Mouse (Mus musculus): ENCODE measurements around the gene Sirt3.

Sirt3 gene

GRCm38 (mm10) chr7:140848591-140848990, 33.5 kb downstream of the Sirt3 start:
- DNase-seq (ENCODE audit: low read depth) = no peak

DNA sequence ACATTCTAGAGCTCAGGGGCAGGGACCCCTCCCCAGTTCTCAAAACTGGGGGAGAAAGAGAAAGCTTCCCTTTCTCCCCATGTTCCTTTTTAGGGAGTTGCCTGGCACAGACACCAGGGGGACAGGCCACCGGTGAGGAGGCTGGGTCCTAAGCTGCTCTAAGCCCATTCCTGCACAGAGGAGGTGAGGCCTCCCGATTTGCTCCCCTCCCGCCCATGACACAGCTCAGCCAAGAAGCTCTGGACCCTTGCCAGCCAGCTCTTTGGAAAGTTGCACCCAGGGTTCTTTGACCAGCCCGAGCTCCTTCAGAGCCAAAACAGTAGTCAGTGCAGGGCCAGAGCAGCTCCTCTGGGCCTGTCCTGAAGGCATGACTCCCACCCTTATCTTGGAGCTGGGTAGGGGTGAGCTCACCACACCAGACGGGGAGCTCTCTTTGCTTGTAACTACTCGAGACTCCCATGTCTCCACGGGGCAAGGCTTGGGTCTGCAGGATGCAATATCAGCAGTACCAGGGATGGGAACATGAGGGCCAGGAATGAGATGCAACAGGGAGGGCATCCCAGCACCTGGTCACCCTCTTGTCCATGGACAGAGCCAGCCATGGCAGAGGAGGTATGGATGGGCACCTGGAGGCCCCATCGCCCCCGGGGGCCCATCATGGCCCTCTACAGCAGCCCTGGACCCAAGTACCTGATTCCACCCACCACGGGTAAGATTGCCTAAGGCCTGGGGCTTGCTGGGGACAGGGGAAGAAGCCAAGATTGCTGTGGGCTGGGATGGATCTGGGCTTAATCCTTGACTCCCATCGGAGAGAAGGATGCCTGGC, 34.1 kb downstream of the Sirt3 start, which contains the start of gene Odf3:
Gene Odf3 (plus strand): TSS at position 51 of the 826 bp plus-strand sequence.
- DNase-seq (ENCODE audit: low read depth) = no peak

DNA sequence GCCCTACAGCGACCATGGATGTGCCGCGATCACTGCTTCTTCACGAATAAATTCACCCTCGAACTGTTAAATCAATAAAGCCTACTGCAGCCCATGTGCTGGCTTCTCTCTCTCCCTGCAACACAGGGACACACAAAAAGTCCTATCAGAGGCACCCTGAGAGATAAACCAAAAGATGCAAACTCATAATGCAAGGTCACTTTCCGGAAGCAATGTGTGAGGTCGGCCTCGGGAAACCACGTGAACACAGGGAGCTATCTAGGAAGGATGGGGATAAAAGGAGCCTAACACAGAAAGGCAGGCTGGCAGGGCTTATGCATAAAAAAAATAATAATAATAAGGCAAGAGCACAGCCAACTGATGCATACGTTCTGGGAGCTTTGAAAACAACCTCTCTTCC, 35.4 kb downstream of the Sirt3 start:
- peak; percentile 59 for DNase-seq (ENCODE audit: low read depth)

DNA sequence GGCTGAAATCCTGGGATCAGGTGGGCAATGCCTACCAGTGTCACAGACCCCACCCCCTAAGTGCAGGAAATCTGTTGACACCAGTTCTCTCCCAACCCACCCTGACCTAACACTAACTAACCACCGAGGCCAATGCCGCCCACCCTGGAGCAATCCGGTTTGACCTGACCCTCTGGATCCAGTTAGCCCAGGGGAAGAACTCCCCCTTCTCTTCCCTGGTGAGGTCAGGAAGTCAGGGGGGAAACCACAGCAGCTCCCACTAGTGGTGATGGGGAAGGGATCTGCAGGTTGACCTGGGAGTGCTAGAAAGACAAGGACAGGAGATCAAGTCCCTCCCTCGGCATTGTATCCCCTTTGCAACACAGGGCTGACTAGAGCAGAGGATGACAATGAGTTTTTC, 36.4 kb downstream of the Sirt3 start:
- no peak for DNase-seq (ENCODE audit: low read depth)

- DNase-seq (ENCODE audit: low read depth) = peak; percentile 89
Measured at GRCm38 (mm10) chr7:140844905-140845665, 37.0 kb downstream of the Sirt3 start, which contains the start of gene Scgb1c1. Scgb1c1 (plus strand) TSS chr7:140845547.

DNA sequence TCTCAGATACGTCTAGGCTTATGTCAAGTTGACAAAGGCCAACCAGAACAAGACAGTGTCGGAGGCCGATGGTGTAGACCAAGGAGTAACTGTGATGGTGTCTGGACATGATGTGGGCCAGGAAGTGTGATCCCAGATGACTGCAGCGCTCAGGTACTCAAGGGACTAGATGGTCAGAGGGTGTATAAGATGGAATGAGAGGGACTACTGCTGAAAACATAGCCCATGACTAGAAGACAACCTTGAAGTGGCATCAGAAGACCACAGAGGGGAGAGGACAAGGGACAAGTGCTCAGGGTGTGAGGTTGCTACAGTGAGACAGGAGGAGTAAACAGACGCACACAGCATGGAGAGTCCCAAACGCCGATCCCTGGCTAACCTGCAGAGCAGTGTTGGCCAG, 38.3 kb downstream of the Sirt3 start:
- DNase-seq (ENCODE audit: low read depth) = no peak

- DNase-seq (ENCODE audit: low read depth) = peak; percentile 35
Measured at GRCm38 (mm10) chr7:140840750-140841735, 41.1 kb downstream of the Sirt3 start.

DNA sequence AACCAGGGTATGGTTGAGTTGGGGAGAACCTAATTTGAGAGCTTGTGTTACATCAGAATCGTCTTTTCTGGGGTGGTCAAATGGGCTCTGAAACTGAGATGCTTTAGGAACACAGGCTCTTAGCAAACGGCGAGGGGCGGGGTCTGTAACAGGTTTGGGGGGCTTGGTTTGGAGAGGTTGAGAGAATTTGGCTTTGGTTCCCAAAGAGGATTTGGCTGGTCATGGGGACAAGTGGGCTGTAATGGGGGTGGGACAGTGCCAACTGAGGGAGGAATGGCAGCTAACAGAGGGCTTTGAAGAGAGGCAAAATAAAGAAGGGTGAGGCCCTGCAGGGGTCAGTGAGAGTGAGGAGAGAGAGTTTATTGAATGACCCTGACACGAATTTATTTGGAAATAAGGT, 42.6 kb downstream of the Sirt3 start:
- DNase-seq (ENCODE audit: low read depth) = no peak

- DNase-seq (ENCODE audit: low read depth) = no peak
Measured at GRCm38 (mm10) chr7:140836243-140837115, 45.6 kb downstream of the Sirt3 start.

DNA sequence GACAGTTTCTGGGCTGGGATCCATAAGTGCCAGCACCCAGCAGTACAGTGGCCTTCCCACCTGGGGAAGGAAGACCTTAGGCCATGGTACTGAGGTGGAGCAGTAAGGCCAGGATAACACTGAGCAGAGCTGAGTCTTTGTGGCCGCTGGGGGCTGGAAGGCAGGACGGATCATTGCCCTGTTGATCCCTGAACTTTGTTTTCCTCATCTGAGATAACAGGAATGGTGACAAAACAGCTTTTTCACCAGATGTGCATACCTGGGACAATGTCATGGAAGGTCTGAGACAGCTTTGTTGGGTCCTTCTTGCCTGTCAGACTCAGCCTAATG, 46.4 kb downstream of the Sirt3 start:
- DNase-seq (ENCODE audit: low read depth) = no peak

GRCm38 (mm10) chr7:140834968-140835757, 46.9 kb downstream of the Sirt3 start, which contains the start of gene Urah:
Urah (plus strand) TSS chr7:140835018.
- no peak for DNase-seq (ENCODE audit: low read depth)

DNA sequence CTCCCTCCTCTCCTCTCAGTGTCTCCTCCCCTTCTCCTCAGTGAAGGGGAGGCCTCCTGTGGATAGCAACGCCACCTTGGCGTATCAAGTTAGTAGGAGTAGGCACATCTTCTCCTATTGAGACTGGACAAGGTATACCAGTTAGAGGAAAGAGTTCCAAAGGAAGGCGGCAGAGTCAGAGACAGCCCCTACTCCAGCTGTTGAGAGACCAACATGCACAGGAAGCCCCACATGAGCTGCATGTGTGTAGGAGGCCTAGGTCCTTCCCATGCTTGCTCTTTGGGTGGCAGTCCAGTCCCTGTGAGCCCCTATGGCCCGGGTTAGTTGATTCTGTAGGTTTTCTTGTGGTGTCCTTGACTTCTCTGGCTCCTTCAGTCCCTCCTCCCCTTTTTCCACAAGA, 48.8 kb downstream of the Sirt3 start:
- no peak for DNase-seq (ENCODE audit: low read depth)

GRCm38 (mm10) chr7:140831447-140831846, 50.7 kb downstream of the Sirt3 start:
- peak; percentile 65 for DNase-seq (ENCODE audit: low read depth)

DNA sequence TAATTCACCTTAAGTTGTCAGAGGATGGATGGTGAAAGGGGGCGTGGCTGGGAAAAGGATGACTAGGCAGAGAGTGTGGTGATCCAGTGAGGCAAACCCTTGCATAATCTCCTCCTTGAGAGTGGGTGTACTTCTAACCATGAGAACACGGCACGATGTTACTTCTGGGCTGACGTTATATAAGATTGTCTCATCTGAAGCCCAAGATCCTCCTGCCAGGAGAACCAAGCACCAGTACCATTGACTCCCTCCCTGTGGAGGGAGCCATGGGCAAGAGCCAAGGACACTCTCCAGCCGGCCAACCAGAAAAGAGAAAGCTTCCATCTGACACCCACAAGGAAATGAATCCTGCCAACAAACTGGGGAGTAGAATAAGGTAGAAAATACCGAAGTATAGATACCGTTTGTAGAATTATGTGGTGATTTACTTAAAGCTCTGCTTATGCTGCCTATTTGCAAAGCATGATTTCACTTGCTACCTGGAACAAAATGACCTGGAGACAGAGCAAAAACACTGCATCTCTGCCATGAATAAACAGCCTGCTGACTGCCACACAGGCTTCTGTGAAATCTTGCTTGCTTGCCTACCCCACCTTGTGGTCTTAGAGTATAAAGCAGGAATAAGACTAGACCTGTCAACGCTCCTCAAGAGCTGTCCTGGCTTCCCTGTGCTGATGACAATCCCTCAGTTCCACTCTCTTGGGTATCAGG, 53.8 kb downstream of the Sirt3 start:
- peak; percentile 68 for DNase-seq (ENCODE audit: low read depth)

- DNase-seq (ENCODE audit: low read depth) = no peak
Measured at GRCm38 (mm10) chr7:140822731-140823130, 59.4 kb downstream of the Sirt3 start.

- no peak for DNase-seq (ENCODE audit: low read depth)
Measured at GRCm38 (mm10) chr7:140821653-140822329, 60.3 kb downstream of the Sirt3 start, which contains the start of gene Zfp941. Zfp941 (minus strand) TSS chr7:140822178.

DNA sequence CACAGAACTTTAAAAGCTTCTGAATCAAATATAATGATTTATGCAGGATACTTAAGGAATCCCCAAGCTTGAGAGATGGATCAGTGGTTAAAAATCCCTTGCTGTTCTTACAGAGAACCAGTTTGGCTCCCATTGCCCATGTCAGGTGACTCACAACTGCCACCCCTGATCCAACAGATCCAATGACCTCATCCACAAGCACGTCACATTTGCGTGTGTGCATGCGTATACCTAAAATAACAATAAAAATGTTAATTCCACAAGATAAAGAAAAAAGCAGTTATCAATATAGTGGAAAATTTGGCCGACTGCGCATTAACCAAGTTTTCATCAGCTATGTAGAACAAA, 60.8 kb downstream of the Sirt3 start:
- no peak for DNase-seq (ENCODE audit: low read depth)

DNA sequence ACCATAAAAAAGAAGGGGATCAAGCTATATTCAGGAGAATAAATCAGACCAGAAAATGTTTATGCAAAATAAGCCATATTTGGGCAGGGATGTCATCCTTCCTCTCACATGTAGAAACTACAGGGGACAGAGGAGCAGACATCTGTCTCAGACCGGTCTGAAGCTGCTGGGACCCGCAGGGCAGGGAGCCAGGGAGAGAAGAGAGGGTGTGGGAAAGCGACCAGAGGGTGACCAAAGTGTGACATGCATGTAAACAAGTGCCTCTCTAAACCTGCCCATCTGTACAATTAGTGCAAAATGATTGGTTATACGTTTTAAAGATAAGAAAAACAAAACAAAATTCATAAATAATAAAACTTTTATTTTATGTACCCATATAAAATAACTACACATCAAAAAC, 61.9 kb downstream of the Sirt3 start:
- DNase-seq (ENCODE audit: low read depth) = no peak
